Mouse (Mus musculus) kidney, postnatal 0 days (tissue): ENCODE measurements around the gene Ccdc189. TPM values are rescaled to one million over a fixed set of nuclear protein-coding genes. Genes with fewer than 3 reads are reported as not detected.

Source experiments
- ATAC-seq: fragments of 200-750 bp; cut with Nextera tagmentation; replicated peaks from 2 replicates; pipeline ENCODE4 v1.8.0; 2017; ENCODE audit warnings: low read depth, moderate number of reproducible peaks, moderate TSS enrichment, moderate library complexity; ENCODE audit not compliant: low FRiP score
- DNase-seq: peaks from one replicate; pipeline ENCODE4 v3.0.0-alpha.2; 2016; ENCODE audit warnings: low spot score
- H3K27ac ChIP-seq: fragments of 300-500 bp; sonication (generic); 2 replicates; pipeline ENCODE4 v1.5.1; 2014; ENCODE audit warnings: mild to moderate bottlenecking
- H3K27me3 ChIP-seq: fragments of 300-500 bp; sonication (generic); 2 replicates; pipeline ENCODE4 v1.6.1; 2014; ENCODE audit warnings: low read length, mixed read lengths; ENCODE audit not compliant: insufficient read depth
- H3K36me3 ChIP-seq: fragments of 300-500 bp; sonication (generic); 2 replicates; pipeline ENCODE4 v1.6.1; 2014; ENCODE audit warnings: low read length, mixed read lengths; ENCODE audit not compliant: insufficient read depth
- H3K4me1 ChIP-seq: fragments of 300-500 bp; sonication (generic); replicated peaks from 2 replicates; pipeline ENCODE4 v1.6.1; 2014; ENCODE audit warnings: antibody characterized with exemption, low read length, mixed read lengths; ENCODE audit not compliant: insufficient read depth
- H3K4me2 ChIP-seq: fragments of 300-500 bp; sonication (generic); 2 replicates; pipeline ENCODE4 v1.6.1; 2014; ENCODE audit warnings: mild to moderate bottlenecking, low read length, moderate library complexity, mixed read lengths
- H3K4me3 ChIP-seq: fragments of 300-500 bp; sonication (generic); replicated peaks from 2 replicates; pipeline ENCODE4 v1.5.1; 2014; ENCODE audit warnings: low read depth, low read length
- H3K9ac ChIP-seq: fragments of 300-500 bp; sonication (generic); 2 replicates; pipeline ENCODE4 v1.6.1; 2014; ENCODE audit warnings: low read depth, low read length
- H3K9me3 ChIP-seq: fragments of 300-500 bp; sonication (generic); replicated peaks from 2 replicates; pipeline ENCODE4 v1.6.1; 2016; ENCODE audit warnings: low read length, inconsistent platforms, mixed read lengths
- CTCF ChIP-seq: IDR thresholded peaks from 2 replicates; pipeline ENCODE4 v1.5.1; 2016; ENCODE audit warnings: antibody characterized with exemption, low read depth, mild to moderate bottlenecking, moderate library complexity
- WGBS: fragments of 180-500 bp; shearing (Covaris S2); extraction: QIAGEN DNeasy Blood & Tissue Kit; methylation state at CpG from one replicate; pipeline ENCODE4 v1.1.7; 2014; 5-methylcytosine and 5-hydroxymethylcytosine counted together
- polyA plus RNA-seq: library from polyadenylated mRNA; unstranded; fragments of >200 nt; fragmentation: Nextera tagmentation; extraction: Ambion mirVana; gene quantifications from 2 replicates; pipeline ENCODE4 v1.2.1, GENCODE M21; 2015

Ccdc189 gene
- polyA plus RNA-seq, 1 experiment from 2014 or later: 17.1 TPM

DNA sequence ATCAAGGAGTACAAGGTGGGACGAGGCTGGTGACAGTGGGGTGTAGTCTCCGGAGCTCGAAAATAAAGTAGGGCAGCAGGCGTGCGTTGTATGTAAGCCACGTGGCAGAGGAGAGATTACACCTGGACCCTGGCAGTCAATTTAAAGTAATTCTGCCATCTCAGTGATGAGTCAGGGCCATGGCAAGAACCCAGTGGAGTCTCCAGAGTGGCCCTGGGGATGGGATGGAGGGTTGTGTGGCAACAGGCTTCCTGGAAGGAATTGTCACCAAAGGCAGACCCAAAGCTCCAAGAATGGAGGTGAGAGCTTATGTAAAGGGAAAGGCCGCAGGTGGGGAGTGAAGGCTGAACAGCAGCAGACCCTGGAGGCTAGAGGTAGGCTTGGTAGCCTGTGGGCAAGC, 12.2 kb upstream of the Ccdc189 start:
- WGBS: 95% methylated on average over 7 of the region's 7 CpGs
- TF ChIP-seq CTCF: no peak
- no peaks in the 10 kb centered on the region for H3K27me3 ChIP-seq
- H3K4me2 ChIP-seq: no peak overlapping the region
- peaks cover 70% of the 10 kb centered on the region for H3K36me3 ChIP-seq
- H3K4me1 ChIP-seq: no peaks in the 10 kb centered on the region
- ATAC-seq: no peak
- no peak for DNase-seq
- no peak overlapping the region for H3K4me3 ChIP-seq
- H3K27ac ChIP-seq: no peak overlapping the region
- no peaks in the 10 kb centered on the region for H3K9me3 ChIP-seq
- H3K9ac ChIP-seq: no peak overlapping the region

DNA sequence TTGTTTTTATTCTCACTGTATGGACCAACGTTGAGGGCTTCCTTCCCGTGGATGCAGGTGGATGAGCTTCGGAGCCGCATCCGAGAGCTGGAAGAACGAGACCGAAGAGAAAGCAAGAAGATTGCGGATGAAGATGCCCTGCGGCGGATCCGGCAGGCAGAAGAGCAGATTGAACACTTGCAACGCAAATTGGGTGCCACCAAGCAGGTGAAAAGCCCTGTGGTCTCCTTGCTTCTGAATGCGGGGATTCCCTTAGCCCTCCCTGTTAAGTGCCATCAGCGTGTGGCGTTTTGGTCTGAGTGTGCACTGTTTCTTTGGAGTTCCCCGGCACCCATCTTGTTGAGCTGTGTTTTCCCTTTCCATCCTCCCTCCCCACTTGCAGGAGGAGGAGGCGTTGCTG, 8.4 kb upstream of the Ccdc189 start:
- Histone ChIP-seq H3K4me1 (no peaks in the 10 kb centered on the region), H3K27ac (no peak overlapping the region), H3K4me2 (no peak overlapping the region), H3K27me3 (no peaks in the 10 kb centered on the region), H3K9me3 (no peaks in the 10 kb centered on the region), H3K36me3 (peaks cover 96% of the 10 kb centered on the region), H3K9ac (no peak overlapping the region), H3K4me3 (no peak overlapping the region)
- no peak for TF ChIP-seq CTCF
- 95% methylated on average over 17 of the region's 17 CpGs for WGBS
- ATAC-seq (no peak), DNase-seq (no peak)

DNA sequence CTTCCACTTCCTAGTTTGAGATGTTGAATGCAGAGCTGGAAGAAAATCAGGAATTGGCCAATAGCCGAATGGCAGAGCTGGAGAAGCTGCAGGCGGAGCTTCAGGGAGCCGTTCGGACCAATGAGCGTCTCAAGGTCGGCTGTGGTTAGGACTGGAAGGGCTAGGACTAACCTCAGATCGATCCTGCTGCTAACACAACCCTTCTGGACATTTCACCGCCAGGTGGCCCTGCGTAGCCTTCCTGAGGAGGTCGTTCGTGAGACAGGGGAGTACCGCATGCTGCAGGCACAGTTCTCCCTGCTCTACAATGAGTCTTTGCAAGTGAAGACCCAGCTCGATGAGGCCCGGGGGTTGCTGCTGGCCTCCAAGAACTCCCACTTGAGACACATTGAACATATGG, 4.2 kb upstream of the Ccdc189 start:
- Histone ChIP-seq H3K36me3 (peaks cover 71% of the 10 kb centered on the region), H3K9ac (no peak overlapping the region), H3K27ac (no peak overlapping the region), H3K4me2 (no peak overlapping the region), H3K9me3 (no peaks in the 10 kb centered on the region), H3K4me3 (no peak overlapping the region), H3K4me1 (peaks cover 5% of the 10 kb centered on the region; the same call in 1 of the 2 replicates), H3K27me3 (no peaks in the 10 kb centered on the region)
- DNase-seq (no peak), ATAC-seq (no peak)
- 89% methylated on average over 14 of the region's 14 CpGs for WGBS
- TF ChIP-seq CTCF: no peak

DNA sequence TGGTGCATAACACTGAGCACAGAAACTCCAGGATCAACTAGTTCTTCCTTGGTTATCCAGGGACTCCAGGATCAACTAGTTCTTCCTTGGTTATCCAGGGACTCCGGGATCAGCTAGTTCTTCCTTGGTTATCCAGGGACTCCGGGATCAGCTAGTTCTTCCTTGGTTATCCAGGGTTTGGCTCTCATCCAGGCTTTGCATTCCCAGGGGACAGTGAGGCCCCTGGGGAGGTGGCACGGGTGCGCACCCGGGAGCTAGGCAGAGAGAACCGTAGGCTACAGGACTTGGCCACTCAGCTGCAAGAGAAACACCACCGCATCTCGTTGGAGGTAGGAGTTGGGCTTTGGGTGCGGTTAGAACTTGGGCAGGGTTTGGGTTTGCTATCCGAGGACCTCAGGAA, 2.7 kb upstream of the Ccdc189 start:
- H3K27ac ChIP-seq: no peak overlapping the region
- H3K9ac ChIP-seq: no peak overlapping the region
- no peaks in the 10 kb centered on the region for H3K27me3 ChIP-seq
- DNase-seq (no peak), ATAC-seq (no peak)
- H3K4me1 ChIP-seq: peaks cover 5% of the 10 kb centered on the region; the same call in 1 of the 2 replicates
- WGBS: 91% methylated on average over 10 of the region's 10 CpGs
- TF ChIP-seq CTCF: no peak
- peaks cover 57% of the 10 kb centered on the region for H3K36me3 ChIP-seq
- no peak overlapping the region for H3K4me2 ChIP-seq
- H3K4me3 ChIP-seq: no peak overlapping the region
- H3K9me3 ChIP-seq: no peaks in the 10 kb centered on the region

DNA sequence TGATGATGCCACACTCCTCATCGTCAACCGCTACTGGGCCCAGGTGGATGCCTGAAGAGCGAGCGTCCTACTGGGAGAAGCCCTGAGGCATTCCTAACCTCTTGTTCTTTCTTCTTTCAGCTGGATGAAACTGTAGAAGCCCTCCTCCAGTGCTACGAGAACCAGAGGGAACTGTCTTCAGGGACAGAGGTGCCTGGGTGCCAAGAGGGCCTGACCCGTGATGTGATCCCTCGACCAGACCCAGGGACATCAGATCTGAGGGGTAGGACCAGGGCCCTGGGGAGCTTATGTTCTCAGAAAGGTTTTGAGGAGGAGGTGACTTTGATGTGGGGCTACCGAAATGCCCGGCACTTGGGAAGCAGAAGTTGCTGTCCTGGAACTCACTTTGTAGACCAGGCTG, 1.2 kb upstream of the Ccdc189 start:
- 77% methylated on average over 9 of the region's 9 CpGs for WGBS
- Histone ChIP-seq H3K4me3 (peak overlapping the region; percentile 82), H3K4me2 (peak overlapping the region; percentile 79), H3K27ac (no peak overlapping the region), H3K4me1 (peaks cover 5% of the 10 kb centered on the region; the same call in 1 of the 2 replicates), H3K36me3 (peaks cover 42% of the 10 kb centered on the region), H3K9ac (0 out of 2 replicates have a peak overlapping the region, but pooled peaks have one; percentile 82), H3K27me3 (no peaks in the 10 kb centered on the region), H3K9me3 (no peaks in the 10 kb centered on the region)
- TF ChIP-seq CTCF: no peak
- ATAC-seq (no peak), DNase-seq (no peak)

DNA sequence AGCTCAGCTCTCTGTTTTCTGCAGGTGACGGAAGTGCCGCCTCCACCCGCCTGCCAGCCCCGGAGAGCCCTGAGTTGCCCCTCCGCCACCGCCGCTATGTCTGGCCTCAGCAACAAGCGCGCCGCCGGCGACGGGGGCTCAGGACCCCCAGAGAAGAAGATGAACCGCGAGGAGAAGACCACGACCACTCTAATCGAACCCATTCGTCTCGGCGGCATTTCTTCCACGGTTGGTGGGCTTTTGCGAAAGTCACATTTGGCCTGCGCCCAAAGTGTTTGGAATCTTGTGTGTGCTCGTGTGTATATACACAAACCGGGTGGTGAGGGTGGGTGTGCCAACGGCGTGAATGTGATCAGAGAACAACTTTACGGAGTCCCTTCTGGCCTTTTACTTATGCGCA, 506 bp upstream of the Ccdc189 start:
- ATAC-seq (no peak), DNase-seq (no peak)
- Histone ChIP-seq H3K27ac (peak overlapping the region; percentile 67; the same call in 1 of the 2 replicates), H3K4me2 (peak overlapping the region; percentile 79), H3K27me3 (no peaks in the 10 kb centered on the region), H3K9ac (peak overlapping the region; percentile 82), H3K4me1 (peaks cover 5% of the 10 kb centered on the region; the same call in 1 of the 2 replicates), H3K36me3 (peaks cover 36% of the 10 kb centered on the region), H3K9me3 (no peaks in the 10 kb centered on the region), H3K4me3 (peak overlapping the region; percentile 82)
- WGBS: 5% methylated on average over 29 of the region's 29 CpGs
- no peak for TF ChIP-seq CTCF

DNA sequence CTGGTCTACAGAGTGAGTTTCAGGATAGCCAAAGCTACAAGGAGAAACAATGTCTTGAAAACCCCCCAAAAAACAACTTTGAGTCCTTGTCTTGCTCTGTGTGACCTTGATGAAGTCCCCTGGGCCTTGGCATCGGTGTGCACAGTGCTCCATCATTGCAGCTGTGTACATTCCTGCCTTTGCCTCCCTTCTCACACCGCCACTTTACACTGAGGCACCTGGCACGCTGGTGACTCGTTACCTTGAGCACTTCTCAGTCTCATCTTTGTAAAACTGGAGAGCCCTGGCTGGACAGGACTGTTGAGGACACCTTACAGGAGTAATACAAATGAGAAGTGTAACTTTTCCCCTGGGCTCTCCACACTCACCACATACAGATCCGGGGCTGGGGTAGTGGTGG, 1.2 kb downstream of the Ccdc189 start:
- TF ChIP-seq CTCF: no peak
- H3K36me3 ChIP-seq: peaks cover 36% of the 10 kb centered on the region
- no peak for DNase-seq
- H3K4me3 ChIP-seq: peak overlapping the region; percentile 82; the same call in 1 of the 2 replicates
- WGBS: 52% methylated on average over 5 of the region's 5 CpGs
- H3K9ac ChIP-seq: peak overlapping the region; percentile 43; the same call in 1 of the 2 replicates
- H3K9me3 ChIP-seq: no peaks in the 10 kb centered on the region
- H3K27me3 ChIP-seq: no peaks in the 10 kb centered on the region
- peak overlapping the region; percentile 85 for H3K4me2 ChIP-seq
- no peak for ATAC-seq
- H3K4me1 ChIP-seq: peaks cover 5% of the 10 kb centered on the region; the same call in 1 of the 2 replicates
- no peak overlapping the region for H3K27ac ChIP-seq
